Mouse (Mus musculus) right cerebral cortex, postnatal 25 days (tissue): ENCODE results near the gene Gpat2.
A peak's percentile ranks its signal among the peaks of the same experiment; 100 is the strongest.

ENCODE experiments used
- DNase-seq: peaks from one replicate; pipeline ENCODE4 v3.0.0; 2022

Gene Gpat2

DNA sequence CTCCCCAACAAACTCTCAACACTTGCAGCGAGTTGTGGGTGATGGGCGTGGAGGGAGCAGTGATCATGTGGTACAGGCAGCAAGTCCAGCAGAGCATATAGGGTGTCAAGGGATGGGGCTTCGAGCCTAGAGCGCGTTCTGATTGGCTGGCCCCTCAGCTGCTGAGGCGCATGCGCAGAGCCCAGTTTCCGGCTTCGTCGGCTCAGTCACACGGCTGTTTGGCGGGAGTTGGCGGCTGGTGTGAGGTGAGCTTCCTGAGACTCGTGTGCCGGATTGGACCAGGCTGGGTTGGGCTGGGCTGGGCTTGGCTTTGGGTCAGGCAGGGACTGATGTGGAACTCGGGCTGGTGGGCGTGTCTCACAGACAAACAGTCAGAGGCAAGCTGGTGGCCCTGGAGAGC, at the start of gene Gpat2:
TSS of gene Gpat2 (plus strand) at position 223 of the 400 bp plus-strand sequence.
- no peak for DNase-seq

DNA sequence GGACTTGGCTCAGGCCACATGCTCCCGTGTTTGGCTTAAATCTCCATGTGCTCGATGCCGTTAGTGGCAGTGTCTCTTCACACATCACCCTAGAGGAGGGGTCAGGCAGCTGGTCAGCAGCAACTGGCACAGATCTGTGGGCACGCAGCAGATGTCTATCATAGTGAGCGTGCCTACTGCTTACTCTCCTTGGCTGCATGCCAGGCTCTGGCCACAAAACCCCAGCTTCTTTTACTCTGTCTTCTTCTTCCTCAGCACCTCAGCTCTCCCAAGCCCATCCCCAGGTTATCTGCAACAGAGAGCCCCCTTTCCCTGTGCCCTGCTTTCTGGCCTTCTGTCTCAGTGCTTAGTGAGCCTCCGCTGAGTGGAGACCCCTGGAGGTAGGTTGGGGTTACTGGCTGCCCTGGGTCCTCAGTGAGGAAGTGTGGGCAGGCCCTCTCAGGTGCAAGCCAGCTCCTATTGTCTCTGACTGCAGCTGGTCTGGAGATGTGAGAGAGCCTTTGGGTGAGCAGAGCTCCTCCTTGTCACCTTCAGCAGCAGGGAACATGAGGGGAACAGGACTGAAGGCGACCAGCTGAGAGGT, 49.1 kb upstream of the Gpat2 start:
- no peak for DNase-seq

- no peak for DNase-seq
Observed at GRCm38 (mm10) chr2:127376423-127377051, 48.5 kb upstream of the Gpat2 start.

DNA sequence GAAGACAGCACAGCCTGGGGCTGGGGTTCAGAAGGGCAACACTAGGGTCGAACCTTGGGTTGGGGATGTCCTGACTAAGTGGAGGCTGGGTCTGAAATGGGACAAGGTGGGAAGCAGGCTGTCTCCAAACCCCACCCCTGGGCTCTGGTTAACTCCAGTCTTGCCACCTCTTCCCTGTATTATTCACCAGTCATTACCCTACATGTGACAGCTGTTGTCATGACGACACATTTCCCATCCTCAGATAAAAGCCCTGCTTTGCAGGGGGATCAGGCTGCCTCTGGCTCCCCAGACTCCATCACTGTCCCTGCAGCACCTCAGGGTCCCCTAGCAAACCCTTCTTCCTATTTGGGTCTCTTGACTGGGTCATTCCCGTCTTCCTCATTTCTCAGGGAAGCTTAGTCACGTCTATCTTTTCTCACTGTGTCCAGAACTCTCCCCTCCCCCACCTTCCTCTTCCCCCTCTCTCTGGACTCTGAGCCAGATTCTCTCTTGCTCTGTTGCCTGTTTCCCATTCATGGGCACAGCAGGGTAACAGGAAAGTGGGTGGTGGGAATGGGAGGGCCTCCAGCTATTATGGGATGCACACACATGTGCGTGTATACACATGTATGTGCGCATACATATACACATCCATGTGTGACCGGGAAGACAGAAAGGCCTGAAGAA, 46.9 kb upstream of the Gpat2 start:
- no peak for DNase-seq

DNA sequence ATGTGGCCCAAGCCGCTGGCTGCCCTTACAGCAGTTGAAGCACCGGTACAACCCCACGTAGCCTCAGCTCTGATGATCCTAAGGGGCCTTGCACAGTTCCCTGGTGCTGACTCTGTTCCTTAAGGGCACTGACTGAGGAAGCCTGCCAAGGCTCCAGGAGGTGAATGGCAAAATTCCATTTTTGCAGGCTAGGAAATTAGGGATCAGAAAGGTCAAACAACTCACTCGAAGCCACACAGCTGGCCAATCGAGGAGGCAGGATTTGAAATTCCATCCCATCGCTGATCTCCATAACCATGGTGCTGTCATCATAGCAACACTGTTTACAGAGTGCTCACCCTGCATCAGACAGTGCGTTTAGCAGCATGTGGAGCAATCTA, 46.4 kb upstream of the Gpat2 start:
- DNase-seq: no peak

- no peak for DNase-seq
Observed at GRCm38 (mm10) chr2:127379250-127379649, 45.7 kb upstream of the Gpat2 start.

GRCm38 (mm10) chr2:127383881-127384280, 41.1 kb upstream of the Gpat2 start:
- DNase-seq: no peak

DNA sequence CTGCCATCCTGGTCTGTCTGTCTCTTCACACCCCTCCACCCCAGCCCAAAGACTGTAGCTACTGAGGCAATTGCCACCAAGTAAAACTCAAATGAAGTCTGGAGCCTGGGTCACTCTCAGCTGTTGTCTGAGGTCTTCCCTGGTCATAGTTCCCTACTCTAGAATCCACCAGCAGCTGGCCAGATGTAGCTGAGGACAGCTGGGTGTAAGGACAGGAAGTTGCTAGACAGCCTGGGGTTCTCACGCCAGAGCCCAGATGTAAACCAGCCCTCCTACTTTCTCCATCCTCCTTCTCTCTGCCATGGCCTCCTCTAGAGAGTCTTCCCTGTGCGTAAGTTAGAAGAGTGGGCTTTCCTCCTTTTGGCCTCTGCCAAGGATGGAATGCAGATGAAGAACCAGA, 37.5 kb upstream of the Gpat2 start:
- DNase-seq: no peak

DNA sequence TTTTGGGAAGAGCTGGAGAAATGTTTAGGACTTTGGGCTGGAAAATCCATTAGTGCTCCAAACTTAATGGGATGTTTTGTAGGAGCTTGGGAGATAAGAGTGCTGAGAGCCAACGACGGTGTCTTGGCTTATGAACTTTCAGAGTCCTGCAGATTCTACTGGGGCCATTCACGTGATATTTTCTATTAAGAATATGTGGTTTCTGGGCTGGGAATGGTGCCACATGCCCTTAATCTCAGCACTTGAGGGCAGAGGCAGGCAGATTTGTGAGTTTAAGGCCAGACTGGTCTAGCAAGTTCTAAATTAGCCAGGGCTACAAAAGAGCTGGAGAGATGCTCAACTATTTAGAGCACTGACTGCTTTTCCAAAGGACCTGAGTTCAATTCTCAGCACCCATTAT, 34.6 kb upstream of the Gpat2 start:
- DNase-seq: no peak

GRCm38 (mm10) chr2:127390846-127391245, 34.2 kb upstream of the Gpat2 start:
- DNase-seq: no peak

GRCm38 (mm10) chr2:127391323-127391722, 33.7 kb upstream of the Gpat2 start:
- DNase-seq: no peak

DNA sequence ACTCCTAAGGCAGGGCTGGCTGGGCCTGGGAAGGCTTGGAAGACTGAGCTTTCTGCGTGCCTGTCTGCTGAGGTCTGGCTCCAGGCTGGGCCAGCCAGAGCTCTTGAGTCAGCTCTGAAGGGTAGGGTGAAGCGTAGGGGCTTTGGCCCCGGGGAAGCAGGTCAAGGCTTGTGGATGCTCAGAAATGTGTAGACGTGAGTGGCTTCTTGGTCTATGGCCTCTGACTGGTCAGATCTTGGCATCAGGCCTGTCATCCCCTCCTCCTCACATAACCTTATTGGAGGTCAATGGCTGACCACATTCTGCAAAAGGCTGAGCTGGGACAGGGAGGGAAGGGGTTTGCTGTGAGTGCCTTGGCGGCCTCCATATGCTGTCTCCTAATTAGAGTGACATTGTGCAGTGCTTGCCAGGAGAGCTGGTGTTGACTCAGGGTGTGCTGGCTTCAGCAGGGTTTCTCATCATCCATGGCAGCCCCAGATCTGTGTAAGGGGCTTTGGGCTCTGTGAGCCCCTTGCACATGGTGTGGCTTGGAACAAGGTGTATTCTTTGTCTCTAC, 30.3 kb upstream of the Gpat2 start:
- no peak for DNase-seq

- no peak for DNase-seq
Observed at GRCm38 (mm10) chr2:127398738-127399137, 26.3 kb upstream of the Gpat2 start.

- DNase-seq: no peak
Observed at GRCm38 (mm10) chr2:127411126-127411525, 13.9 kb upstream of the Gpat2 start.

DNA sequence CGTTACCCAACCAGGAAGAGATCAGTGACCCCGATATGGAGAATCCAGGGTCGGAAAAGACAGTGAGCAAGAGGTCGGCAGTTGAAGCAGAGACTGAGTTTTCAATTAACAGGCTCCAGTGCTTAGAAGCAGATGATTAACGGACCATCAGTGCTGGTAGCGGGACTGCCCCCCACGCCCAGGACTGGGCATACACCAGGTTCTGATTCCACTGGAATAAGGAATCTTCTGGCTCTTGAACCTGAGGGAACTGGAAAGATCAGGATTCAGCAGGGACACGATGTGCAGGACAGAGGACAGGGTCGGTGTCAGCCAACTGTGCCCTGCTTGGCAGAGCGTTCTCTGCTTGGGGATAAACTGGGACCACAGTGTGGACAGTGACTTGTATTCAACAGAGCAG, 9.2 kb upstream of the Gpat2 start:
- DNase-seq: no peak

DNA sequence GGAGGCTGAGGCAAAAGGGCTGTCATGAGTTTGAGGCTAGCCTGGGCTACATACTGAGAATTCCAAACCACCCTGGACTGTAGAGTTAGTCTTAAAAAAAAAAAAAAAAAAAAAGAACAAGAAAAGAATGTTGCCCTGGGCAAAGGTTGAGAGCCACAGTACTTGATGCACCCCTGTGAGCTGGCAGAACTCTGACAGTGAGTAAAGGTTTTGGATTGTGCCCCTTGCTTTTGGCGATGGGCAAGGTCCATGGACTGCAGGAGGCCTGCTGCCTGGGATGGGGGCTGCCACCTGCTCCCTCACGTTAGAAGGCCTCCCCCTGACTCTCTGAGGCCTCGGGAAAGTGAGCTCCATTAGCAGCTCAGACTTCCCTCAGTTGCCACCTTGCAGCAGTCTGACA, 8.3 kb upstream of the Gpat2 start:
- DNase-seq: no peak

DNA sequence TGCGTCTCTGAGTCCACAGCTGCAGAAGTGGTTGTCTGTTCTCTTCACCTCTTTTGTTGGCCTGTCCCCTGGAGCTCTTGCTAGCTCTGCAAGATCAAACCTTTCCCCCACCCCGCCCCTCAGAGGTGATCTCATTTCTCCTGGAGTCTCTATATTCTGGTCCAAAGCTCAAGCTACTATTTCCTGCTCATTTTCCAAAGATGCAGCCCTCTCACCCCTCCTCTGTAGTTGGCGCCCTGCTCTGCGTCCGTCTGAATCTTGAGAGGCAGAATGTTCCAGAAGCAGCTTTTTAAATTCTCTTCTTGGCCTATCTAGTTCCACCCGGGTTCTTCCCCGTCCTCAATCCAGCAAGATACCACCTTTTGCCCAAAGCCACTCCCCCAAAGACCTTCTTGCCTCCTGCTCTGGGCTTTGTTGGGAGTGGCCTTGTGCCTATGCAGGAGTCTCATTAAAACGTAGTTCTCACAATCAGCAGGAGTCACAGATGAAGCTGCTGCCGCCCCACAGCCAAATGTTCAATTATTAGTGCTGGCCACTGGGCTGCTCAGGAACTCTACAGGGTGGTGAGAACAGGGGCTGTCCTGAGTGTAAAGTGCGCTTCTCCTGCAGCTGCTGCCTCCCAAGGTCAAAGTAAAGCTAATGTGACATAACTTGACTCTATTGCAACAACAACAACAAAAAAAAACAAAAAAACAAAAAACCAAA, 6.6 kb upstream of the Gpat2 start:
- no peak for DNase-seq

GRCm38 (mm10) chr2:127430238-127430637, 5.2 kb downstream of the Gpat2 start:
- peak; percentile 41 for DNase-seq

DNA sequence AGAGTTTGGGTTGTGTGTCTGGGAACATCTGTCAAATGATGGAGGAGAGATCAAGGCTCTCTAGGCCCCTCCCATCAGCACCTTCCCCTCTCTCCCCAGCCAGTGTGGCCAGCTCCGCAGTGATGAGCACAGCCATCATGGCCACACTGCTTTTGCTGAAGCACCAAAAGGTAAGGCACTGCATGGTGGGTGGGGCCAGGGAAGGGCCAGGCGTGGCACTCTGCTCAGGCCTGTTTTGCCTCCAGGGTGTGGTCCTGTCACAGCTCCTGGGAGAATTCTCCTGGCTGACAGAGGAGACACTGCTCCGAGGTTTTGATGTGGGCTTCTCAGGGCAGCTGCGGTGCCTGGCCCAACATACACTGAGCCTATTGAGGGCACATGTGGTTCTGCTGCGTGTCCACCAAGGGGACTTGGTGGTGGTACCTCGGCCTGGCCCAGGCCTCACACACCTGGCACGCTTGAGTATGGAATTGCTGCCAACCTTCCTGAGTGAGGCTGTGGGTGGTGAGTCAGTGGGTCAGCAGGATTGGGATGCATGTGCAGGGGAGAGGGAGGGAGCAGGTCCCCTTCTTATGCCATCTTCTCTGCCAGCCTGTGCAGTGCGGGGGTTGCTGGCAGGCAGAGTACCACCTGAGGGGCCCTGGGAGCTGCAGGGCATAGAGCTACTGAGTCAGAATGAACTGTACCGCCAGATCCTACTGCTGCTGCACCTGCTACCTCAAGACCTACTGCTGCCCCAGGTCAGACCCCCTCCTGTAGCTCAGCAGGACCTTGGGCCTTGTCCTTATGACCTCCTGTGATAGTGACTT, 8.7 kb downstream of the Gpat2 start:
- no peak for DNase-seq

DNA sequence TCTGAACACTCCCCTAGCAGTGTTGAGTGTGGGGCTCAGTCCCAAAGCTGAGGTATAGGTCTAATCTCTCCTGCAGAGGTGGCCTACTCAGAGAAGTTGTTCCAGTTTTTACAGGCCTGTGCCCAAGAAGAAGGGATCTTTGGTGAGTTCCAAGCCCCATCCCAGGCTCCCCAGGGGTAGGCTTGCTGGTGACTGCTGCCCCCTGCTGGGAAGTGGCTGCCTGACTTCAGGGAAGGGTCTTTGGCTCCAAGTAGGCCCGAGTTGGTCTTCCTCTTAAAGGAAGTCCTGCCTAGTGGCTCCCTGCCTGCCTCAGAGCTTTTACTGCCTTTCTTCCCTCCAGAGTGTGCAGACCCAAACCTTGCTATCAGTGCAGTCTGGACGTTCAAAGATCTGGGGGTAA, 10.1 kb downstream of the Gpat2 start:
- DNase-seq: no peak

GRCm38 (mm10) chr2:127435554-127435953, 10.6 kb downstream of the Gpat2 start:
- no peak for DNase-seq

DNA sequence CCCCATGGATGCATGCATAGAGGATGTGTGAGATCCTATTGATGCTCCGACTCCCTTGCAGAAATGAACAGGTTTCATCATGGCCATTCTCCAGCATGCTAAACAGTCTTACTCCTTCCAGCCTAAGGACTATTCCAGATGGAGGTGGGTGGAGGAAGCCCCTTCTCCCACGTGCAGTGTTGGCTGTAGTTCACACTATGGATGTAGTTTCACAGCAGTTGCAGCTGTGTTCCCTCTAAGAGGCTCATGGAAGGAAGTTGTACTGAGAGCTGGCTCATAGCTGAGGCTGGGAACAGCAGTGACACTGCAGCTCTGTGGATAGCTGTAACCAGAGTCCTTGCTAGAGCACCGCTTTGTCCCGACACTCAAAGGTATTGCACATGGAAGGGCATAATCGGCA, 12.7 kb downstream of the Gpat2 start:
- peak; percentile 31 for DNase-seq
